Mouse (Mus musculus) forebrain, embryonic 11.5 days (tissue): ENCODE measurements around the gene Pkd1l1. TPM values are rescaled to one million over a fixed set of nuclear protein-coding genes. Genes with fewer than 3 reads are reported as not detected.

Experiments
- ATAC-seq: fragments of 200-750 bp; cut with Nextera tagmentation; replicated peaks from 2 replicates; pipeline ENCODE4 v1.8.0; 2017; ENCODE audit warnings: moderate TSS enrichment; ENCODE audit not compliant: low FRiP score
- DNase-seq: peaks from one replicate; pipeline ENCODE4 v3.0.0-alpha.2; 2017; ENCODE audit warnings: low spot score
- H3K27ac ChIP-seq: fragments of 300-500 bp; sonication (generic); 2 replicates; pipeline ENCODE4 v1.5.1; 2014; ENCODE audit warnings: low read depth, low read length
- H3K27me3 ChIP-seq: fragments of 300-500 bp; sonication (generic); 2 replicates; pipeline ENCODE4 v1.6.1; 2014; ENCODE audit warnings: mild to moderate bottlenecking, low read length, mixed read lengths; ENCODE audit not compliant: control insufficient read depth, insufficient read depth
- H3K36me3 ChIP-seq: fragments of 300-500 bp; sonication (generic); 2 replicates; pipeline ENCODE4 v1.6.1; 2014; ENCODE audit warnings: mild to moderate bottlenecking, low read length, moderate library complexity, mixed read lengths; ENCODE audit not compliant: control insufficient read depth, insufficient read depth
- H3K4me1 ChIP-seq: fragments of 300-500 bp; sonication (generic); replicated peaks from 2 replicates; pipeline ENCODE4 v1.6.1; 2014; ENCODE audit warnings: low read length, mixed read lengths; ENCODE audit not compliant: control insufficient read depth, insufficient read depth
- H3K4me2 ChIP-seq: fragments of 300-500 bp; sonication (generic); 2 replicates; pipeline ENCODE4 v1.6.1; 2014; ENCODE audit warnings: low read depth, mild to moderate bottlenecking, low read length, moderate library complexity, mixed read lengths; ENCODE audit not compliant: severe bottlenecking
- H3K4me3 ChIP-seq: fragments of 300-500 bp; sonication (generic); 2 replicates; pipeline ENCODE4 v1.5.1; 2014; ENCODE audit warnings: low read depth, low read length
- H3K9ac ChIP-seq: fragments of 300-500 bp; sonication (generic); 2 replicates; pipeline ENCODE4 v1.6.1; 2014; ENCODE audit warnings: low read length
- H3K9me3 ChIP-seq: fragments of 300-500 bp; sonication (generic); 2 replicates; pipeline ENCODE4 v1.6.1; 2016; ENCODE audit warnings: low read length, mixed read lengths; ENCODE audit not compliant: control insufficient read depth
- WGBS: fragments of 180-500 bp; shearing (Covaris S2); extraction: QIAGEN DNeasy Blood & Tissue Kit; methylation state at CpG from one replicate; pipeline ENCODE4 v1.1.7; 2014; 5-methylcytosine and 5-hydroxymethylcytosine counted together
- polyA plus RNA-seq: library from polyadenylated mRNA; unstranded; fragments of >200 nt; fragmentation: Nextera tagmentation; extraction: Ambion mirVana; gene quantifications from 2 replicates; pipeline ENCODE4 v1.2.1, GENCODE M21; 2014

Gene Pkd1l1
- polyA plus RNA-seq: 0.16 TPM in 1 of 2 replicates, not detected in the other

DNA sequence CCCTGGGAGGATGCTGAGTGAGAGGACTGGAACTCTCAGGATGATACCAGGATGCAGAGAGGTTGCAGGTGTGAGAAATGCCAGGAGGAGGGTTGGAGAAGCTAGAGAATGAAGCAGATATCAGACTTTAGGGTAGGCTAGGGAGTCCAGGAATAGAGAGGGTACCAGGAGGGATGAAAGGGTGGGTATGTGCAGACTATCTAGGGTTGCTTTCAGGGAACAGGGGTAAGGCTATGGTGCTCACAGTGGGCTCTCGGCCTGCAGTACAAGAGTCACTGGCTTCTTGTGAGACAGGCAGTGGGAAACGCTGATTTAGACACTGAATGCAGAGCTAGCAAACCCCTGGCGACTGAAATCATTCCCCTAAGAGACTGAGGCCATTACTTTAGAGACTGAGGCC, at the start of gene Pkd1l1:
Gene Pkd1l1 (minus strand): TSS at position 101 of the 400 bp plus-strand sequence.
- Histone ChIP-seq H3K4me1 (no peaks in the 10 kb centered on the region), H3K4me2 (no peak within 1 kb of the TSS), H3K4me3 (no peak within 1 kb of the TSS), H3K9me3 (no peaks in the 10 kb centered on the region), H3K36me3 (no peaks in the 10 kb centered on the region), H3K9ac (no peak within 1 kb of the TSS), H3K27me3 (no peaks in the 10 kb centered on the region), H3K27ac (no peak within 1 kb of the TSS)
- WGBS: 64% methylated on average over 3 of the region's 3 CpGs
- ATAC-seq: no peak
- DNase-seq: no peak

DNA sequence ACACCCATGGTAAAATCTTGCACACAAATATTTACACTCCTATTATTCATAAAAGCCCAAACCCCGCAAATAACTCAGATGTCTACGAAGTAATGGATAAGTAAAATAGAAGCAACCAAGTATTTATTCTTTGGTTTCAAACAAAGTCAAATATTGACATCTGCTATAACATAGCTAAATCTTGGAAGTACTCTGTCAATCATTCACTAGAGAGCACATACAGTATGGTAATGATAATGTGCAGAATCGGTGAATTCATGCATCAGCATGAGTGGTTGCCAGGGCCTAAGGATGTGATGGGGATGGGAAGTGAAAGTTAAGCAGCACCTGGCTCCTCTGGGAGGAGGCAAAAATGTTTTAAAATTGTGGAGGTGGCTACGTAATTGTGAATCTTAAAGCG, 47.1 kb upstream of the Pkd1l1 start:
- no peaks in the 10 kb centered on the region for H3K36me3 ChIP-seq
- no peak for ATAC-seq
- no peak overlapping the region for H3K9ac ChIP-seq
- no peak overlapping the region for H3K27ac ChIP-seq
- no peak for DNase-seq
- H3K4me2 ChIP-seq: no peak overlapping the region
- no peaks in the 10 kb centered on the region for H3K9me3 ChIP-seq
- 95% methylated on average over 5 of the region's 5 CpGs for WGBS
- no peak overlapping the region for H3K4me3 ChIP-seq
- no peaks in the 10 kb centered on the region for H3K27me3 ChIP-seq
- no peaks in the 10 kb centered on the region for H3K4me1 ChIP-seq

DNA sequence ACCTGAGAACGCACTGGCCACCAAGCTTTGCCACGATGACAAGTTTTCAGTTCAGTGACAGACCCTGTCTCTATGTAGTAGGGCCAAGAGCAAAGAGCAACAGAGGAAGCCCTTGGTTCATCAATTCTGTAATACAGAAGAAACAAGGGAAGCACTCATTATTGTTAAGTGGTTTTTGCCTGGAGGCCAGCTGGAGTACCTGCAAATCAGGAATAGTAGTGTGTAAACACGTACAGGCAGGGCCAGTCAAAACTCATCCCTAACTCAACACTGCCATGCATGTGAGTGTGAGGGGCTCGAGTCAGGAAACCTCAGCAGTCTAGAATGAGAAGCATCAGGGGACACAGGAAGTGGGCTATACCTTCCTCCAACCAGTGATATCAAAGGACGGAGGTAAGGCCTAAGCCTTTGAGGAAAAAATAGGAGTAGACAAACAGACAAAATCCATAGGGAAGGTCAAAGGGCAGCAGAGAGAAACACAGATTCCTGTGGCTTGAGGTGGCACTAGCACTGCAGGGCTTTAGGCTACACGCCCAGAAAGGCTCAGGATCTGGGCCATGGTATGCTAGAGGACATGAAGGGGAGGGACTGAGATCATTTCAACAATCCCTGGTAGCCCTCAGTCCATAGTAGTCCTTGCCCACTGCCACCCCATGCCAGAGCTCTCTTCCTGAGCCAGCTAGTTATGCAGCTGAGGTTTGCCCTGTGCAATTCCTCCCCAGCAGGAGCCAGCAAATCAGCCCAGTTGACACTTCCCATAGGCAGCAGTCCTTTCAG, 45.6 kb upstream of the Pkd1l1 start:
- Histone ChIP-seq H3K9me3 (no peaks in the 10 kb centered on the region), H3K36me3 (no peaks in the 10 kb centered on the region), H3K4me3 (no peak overlapping the region), H3K4me1 (no peaks in the 10 kb centered on the region), H3K27me3 (no peaks in the 10 kb centered on the region), H3K27ac (no peak overlapping the region), H3K9ac (no peak overlapping the region), H3K4me2 (no peak overlapping the region)
- 72% methylated on average over 6 of the region's 6 CpGs for WGBS
- ATAC-seq (no peak), DNase-seq (no peak)

DNA sequence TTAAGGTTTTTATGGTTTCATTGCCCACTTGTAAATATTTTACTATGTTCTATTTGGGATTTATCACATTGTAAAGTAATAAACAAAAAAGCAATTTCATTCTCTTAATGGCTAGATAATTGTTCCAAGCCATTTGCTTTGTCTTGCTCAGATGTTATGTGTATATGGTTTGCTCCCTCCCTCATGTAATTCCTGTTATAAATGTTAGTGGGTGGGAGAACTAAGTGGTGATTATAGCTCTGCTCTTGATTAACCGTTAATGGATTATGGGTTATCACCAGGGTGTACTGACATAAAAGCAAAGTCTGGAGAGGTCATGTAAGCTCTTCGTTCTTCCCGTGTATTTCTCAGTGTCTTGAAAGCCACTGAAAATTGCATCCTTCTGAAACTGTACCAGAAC, 41.7 kb upstream of the Pkd1l1 start:
- Histone ChIP-seq H3K36me3 (no peaks in the 10 kb centered on the region), H3K9ac (no peak overlapping the region), H3K4me3 (no peak overlapping the region), H3K9me3 (no peaks in the 10 kb centered on the region), H3K27me3 (no peaks in the 10 kb centered on the region), H3K27ac (no peak overlapping the region), H3K4me2 (no peak overlapping the region), H3K4me1 (peaks cover 3% of the 10 kb centered on the region; the same call in 1 of the 2 replicates)
- no peak for DNase-seq
- ATAC-seq: no peak
- 86% methylated on average over 3 of the region's 3 CpGs for WGBS

DNA sequence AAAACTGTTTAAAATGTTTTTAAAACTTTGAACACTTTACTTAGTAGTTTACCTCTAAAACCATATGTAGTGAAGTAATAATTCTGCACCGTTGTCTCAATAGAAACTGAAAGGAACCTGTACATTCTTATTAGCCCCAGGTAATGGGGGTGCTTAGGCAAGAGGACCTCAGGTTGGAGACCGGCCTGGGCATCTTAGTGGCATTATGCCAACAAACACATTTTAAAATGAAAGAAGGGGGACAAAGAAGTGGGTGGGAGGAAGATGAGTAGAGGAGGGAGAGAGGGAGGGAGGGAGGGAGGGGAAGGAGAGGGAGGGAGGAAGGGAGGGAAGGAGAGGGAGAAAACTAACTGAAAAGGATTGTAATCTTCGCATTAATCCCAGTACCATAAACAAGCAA, 38.3 kb upstream of the Pkd1l1 start:
- Histone ChIP-seq H3K4me3 (peak overlapping the region; percentile 69), H3K9ac (peak overlapping the region; percentile 88), H3K27ac (no peak overlapping the region), H3K36me3 (no peaks in the 10 kb centered on the region; the same call in 1 of the 2 replicates), H3K27me3 (no peaks in the 10 kb centered on the region), H3K4me1 (peaks cover 3% of the 10 kb centered on the region; the same call in 1 of the 2 replicates), H3K9me3 (no peaks in the 10 kb centered on the region), H3K4me2 (peak overlapping the region; percentile 75)
- ATAC-seq (peak; percentile 40), DNase-seq (no peak)
- 1% methylated on average over 3 of the region's 3 CpGs for WGBS

DNA sequence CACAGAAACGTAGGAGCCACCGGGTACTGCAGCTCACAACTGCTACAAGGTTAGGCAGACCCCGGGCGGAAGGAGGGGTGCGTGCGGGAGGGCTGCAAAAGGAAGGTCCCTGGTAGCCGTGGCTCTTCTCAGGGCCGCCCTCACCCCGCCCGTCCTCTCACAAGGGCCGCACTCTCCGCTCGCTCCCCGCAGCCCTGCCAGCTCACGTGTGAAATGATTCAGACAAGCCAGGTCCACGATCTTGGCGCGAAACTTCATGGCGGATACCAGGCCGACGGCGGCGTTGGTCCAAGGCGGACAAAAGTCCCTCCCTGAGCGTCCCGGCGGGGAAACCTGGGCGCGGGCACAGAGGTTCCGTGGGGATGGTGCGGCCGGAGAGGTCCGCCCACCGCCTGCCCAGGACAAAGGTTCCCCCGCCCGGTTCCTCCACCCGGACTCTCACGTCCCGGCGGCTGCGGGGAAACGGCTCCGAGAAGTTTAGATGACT, 37.8 kb upstream of the Pkd1l1 start, which contains the start of gene Hus1:
Gene Hus1 (minus strand): TSS at position 339 of the 487 bp plus-strand sequence.
- Histone ChIP-seq H3K36me3 (no peaks in the 10 kb centered on the region; the same call in 1 of the 2 replicates), H3K9ac (peak within 1 kb of the TSS; percentile 88), H3K27ac (peak within 1 kb of the TSS; percentile 90), H3K4me1 (peaks cover 3% of the 10 kb centered on the region; the same call in 1 of the 2 replicates), H3K27me3 (no peaks in the 10 kb centered on the region), H3K4me2 (peak within 1 kb of the TSS; percentile 75), H3K4me3 (peak within 1 kb of the TSS; percentile 69), H3K9me3 (no peaks in the 10 kb centered on the region)
- under 1% methylated on average over 43 of the region's 43 CpGs for WGBS
- DNase-seq (peak; percentile 92), ATAC-seq (peak; percentile 95)

DNA sequence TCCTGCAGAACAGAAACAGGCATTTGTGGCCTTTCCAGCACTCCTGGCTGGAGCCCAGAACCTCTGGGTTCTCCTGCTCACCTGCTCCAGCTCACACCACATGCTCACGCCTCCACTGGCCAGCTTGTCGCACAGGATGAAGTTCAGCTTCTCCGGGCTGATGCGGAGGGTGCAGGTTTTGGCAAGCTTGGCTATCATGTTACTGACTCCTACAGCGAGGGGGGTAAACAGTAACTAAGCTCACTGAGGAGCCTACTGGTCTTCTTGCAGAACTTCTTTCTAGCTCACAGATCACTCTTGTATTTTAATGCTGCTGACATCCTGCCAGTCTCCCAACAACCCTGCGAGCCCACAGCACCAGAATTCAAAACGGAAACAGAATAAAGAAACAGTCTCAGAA, 37.4 kb upstream of the Pkd1l1 start:
- peak overlapping the region; percentile 90 for H3K27ac ChIP-seq
- peak overlapping the region; percentile 75 for H3K4me2 ChIP-seq
- ATAC-seq (peak; percentile 69), DNase-seq (peak; percentile 70)
- no peaks in the 10 kb centered on the region for H3K9me3 ChIP-seq
- H3K36me3 ChIP-seq: no peaks in the 10 kb centered on the region; the same call in 1 of the 2 replicates
- WGBS: under 1% methylated on average over 7 of the region's 7 CpGs
- H3K9ac ChIP-seq: peak overlapping the region; percentile 88
- H3K27me3 ChIP-seq: no peaks in the 10 kb centered on the region
- H3K4me1 ChIP-seq: peaks cover 3% of the 10 kb centered on the region; the same call in 1 of the 2 replicates
- H3K4me3 ChIP-seq: peak overlapping the region; percentile 69

DNA sequence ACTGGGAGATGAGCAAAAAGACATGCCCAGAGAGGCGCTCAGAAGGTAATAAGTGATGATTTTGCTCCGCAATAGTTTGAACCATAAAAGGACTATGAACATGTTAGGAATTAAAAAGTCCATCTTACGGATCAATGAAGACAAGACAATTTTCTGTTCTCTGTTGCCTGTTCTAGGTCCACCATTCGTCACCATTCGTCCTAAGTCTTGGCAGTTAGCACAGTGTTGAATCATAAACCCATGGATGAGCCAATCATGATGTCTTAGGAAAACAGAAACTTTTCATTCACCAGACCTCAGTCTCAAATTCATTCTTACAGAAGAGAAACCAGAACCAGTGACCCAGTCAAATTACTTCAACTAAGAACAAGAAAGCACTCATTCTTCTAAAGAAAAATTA, 35.7 kb upstream of the Pkd1l1 start:
- Histone ChIP-seq H3K27me3 (no peaks in the 10 kb centered on the region), H3K4me1 (peaks cover 3% of the 10 kb centered on the region; the same call in 1 of the 2 replicates), H3K4me3 (no peak overlapping the region), H3K9ac (no peak overlapping the region), H3K4me2 (no peak overlapping the region), H3K27ac (no peak overlapping the region), H3K36me3 (peaks cover 3% of the 10 kb centered on the region), H3K9me3 (no peaks in the 10 kb centered on the region)
- DNase-seq: no peak
- no peak for ATAC-seq
- WGBS: 92% methylated on average over 5 of the region's 5 CpGs
